Mouse (Mus musculus): ENCODE measurements around the gene Fam104a.

- TF ChIP-seq CTCF (IDR thresholded peaks at IDR 0.05; ENCODE audit: control insufficient read depth, insufficient read depth, insufficient read length) (no peak), USF1 (IDR thresholded peaks at IDR 0.05; ENCODE audit: low read depth) (no peak), MYOG (IDR thresholded peaks at IDR 0.05; ENCODE audit: control insufficient read depth, extremely low read depth, insufficient read length) (no peak), MYOD1 (IDR thresholded peaks at IDR 0.05; ENCODE audit: control insufficient read depth, insufficient read length, low read depth) (no peak), MAX (IDR thresholded peaks at IDR 0.05) (no peak), FOSL1 (IDR thresholded peaks at IDR 0.05; ENCODE audit: insufficient read depth, low read length, poor library complexity, severe bottlenecking) (no peak), CEBPB (IDR thresholded peaks at IDR 0.05; ENCODE audit: low read depth) (no peak)
Measured at GRCm38 (mm10) chr11:113619420-113620080, 64.4 kb downstream of the Fam104a start.
